8 mouse cellular contexts compared by ENCODE assay signal in the genomic region with DNA sequence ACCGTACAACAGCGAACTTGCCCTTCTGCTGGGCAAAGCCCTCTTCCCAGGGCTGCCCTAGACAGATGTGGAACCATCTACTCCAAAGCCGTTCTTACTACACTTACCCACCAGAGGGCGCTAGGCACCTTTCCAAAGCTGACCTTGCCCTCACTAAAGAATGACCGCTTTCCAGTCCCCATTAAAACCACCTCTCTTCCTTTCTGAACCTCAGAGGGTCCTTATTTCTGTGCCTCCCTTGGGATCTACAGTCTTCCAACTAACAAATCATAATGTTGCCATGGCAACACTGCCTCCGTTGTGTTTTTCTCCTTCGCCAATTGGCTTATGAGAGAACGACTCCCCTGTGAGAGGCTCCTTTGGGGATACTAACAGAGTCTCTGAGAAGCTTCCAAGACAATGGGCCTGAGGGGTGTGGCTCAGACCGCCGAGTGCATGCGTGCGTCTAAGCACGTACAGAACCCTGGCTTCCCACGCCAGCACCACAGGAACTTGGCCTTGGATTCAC. TPM values are rescaled to one million over a fixed set of nuclear protein-coding genes. Genes with fewer than 3 reads are reported as not detected.
DNase-seq lines count a peak whose midpoint lies in the region; ATAC-seq lines count a peak whose summit lies in the region.

No protein-coding gene starts in this region.

- H3K4me2 ChIP-seq in intestine, embryonic 14.5 days (ENCODE audit: low read length) = peak overlapping the region; percentile 7; the same call in 1 of the 2 replicates
- H3K4me2 ChIP-seq in midbrain, embryonic 12.5 days (replicated peaks) = peak overlapping the region; percentile 18; the same call in 1 of the 2 replicates

- no peaks in the 10 kb centered on the region for H3K9me3 ChIP-seq in intestine, embryonic 14.5 days (ENCODE audit: control insufficient read depth, low read length)
- no peaks in the 10 kb centered on the region for H3K9me3 ChIP-seq in midbrain, embryonic 12.5 days

- no peak overlapping the region for H3K9ac ChIP-seq in intestine, embryonic 14.5 days (ENCODE audit: low read length)
- no peak overlapping the region for H3K9ac ChIP-seq in midbrain, embryonic 12.5 days (replicated peaks)

- H3K27me3 ChIP-seq in intestine, embryonic 14.5 days (replicated peaks; ENCODE audit: control insufficient read depth, insufficient read depth, low read length) = no peaks in the 10 kb centered on the region
- H3K27me3 ChIP-seq in midbrain, embryonic 12.5 days = no peaks in the 10 kb centered on the region

- intact Hi-C loops in left cerebral cortex, postnatal 25 days (cut with DNase I) = loop anchor here (2.0 kb wide), 1 partner anchor 164 kb away; a partner anchor contains a TSS

- no peak overlapping the region for H3K27ac ChIP-seq in intestine, embryonic 14.5 days (ENCODE audit: low read depth)
- H3K27ac ChIP-seq in midbrain, embryonic 12.5 days (replicated peaks) = peak overlapping the region; percentile 58

- peak; percentile 56 to 70 for DNase-seq in left cerebral cortex, adult 18-20 months (ENCODE audit: low spot score in 2 of 2)
- no peak for DNase-seq in left cerebral cortex, adult 11 months (ENCODE audit: low spot score)
- DNase-seq in embryo, embryonic 10 days (ENCODE audit: low spot score) = peak; percentile 90
- peak; percentile 55 for DNase-seq in gastrocnemius, postnatal 25 days
- peak; percentile 85 for DNase-seq in intestine, embryonic 14.5 days (ENCODE audit: low spot score)
- DNase-seq in left cerebral cortex, postnatal 25 days (ENCODE audit: low spot score in 2 of 2) = peak; percentile 51 to 75
- peak; percentile 62 for DNase-seq in spleen, adult 12 weeks (ENCODE audit: low spot score)

- no peak overlapping the region for H3K4me3 ChIP-seq in intestine, embryonic 14.5 days (ENCODE audit: low read depth, low read length)
- H3K4me3 ChIP-seq in midbrain, embryonic 12.5 days = no peak overlapping the region

- WGBS in intestine, embryonic 14.5 days = 8% methylated on average over 14 of the region's 14 CpGs
- WGBS in midbrain, embryonic 12.5 days = 5% methylated on average over 14 of the region's 14 CpGs

- 0 out of 2 replicates have a peak, but pooled peaks cover 4% of the 10 kb centered on the region for H3K4me1 ChIP-seq in intestine, embryonic 14.5 days (replicated peaks; ENCODE audit: control insufficient read depth, insufficient read depth, low read length)
- peaks cover 8% of the 10 kb centered on the region for H3K4me1 ChIP-seq in midbrain, embryonic 12.5 days

- ATAC-seq in intestine, embryonic 14.5 days (replicated peaks; ENCODE audit: low FRiP score, low TSS enrichment, low read depth) = peak; percentile 78
- peak; percentile 81 for ATAC-seq in midbrain, embryonic 12.5 days (ENCODE audit: low FRiP score, low read depth)

- no peaks in the 10 kb centered on the region for H3K36me3 ChIP-seq in intestine, embryonic 14.5 days (ENCODE audit: control insufficient read depth, insufficient read depth, low read length)
- H3K36me3 ChIP-seq in midbrain, embryonic 12.5 days = no peaks in the 10 kb centered on the region

RNA-seq across cellular contexts. Expression of a gene that starts 6.7 kb away (rescaled TPM):
- total RNA-seq in left cerebral cortex, adult 18-20 months (2021) = 1 to 10 TPM; 4.2 to 4.7 TPM
- 1 to 10 TPM; 7.4 TPM for total RNA-seq in gastrocnemius, postnatal 25 days (2021)
- polyA plus RNA-seq in intestine, embryonic 14.5 days (2014; fragmentation: Nextera tagmentation; extraction: Ambion mirVana) = 8.5 and 9.7 TPM in 2 replicates
- total RNA-seq in left cerebral cortex, postnatal 25 days (2021) = 1 to 10 TPM; 3.0 to 3.9 TPM
- polyA plus RNA-seq in midbrain, embryonic 12.5 days (2016; fragmentation: Nextera tagmentation; extraction: Ambion mirVana) = 5.3 and 5.5 TPM in 2 replicates

RNA-seq across cellular contexts. Expression of a gene that starts 26.4 kb away (rescaled TPM):
- not detected for total RNA-seq in left cerebral cortex, adult 18-20 months (2021)
- not detected for total RNA-seq in gastrocnemius, postnatal 25 days (2021)
- polyA plus RNA-seq in intestine, embryonic 14.5 days (2014; fragmentation: Nextera tagmentation; extraction: Ambion mirVana) = 0.81 and 1.3 TPM in 2 replicates
- not detected for total RNA-seq in left cerebral cortex, postnatal 25 days (2021)
- polyA plus RNA-seq in midbrain, embryonic 12.5 days (2016; fragmentation: Nextera tagmentation; extraction: Ambion mirVana) = not detected in 2 replicates

RNA-seq across cellular contexts. Expression of a gene that starts 50.7 kb away (rescaled TPM):
- under 1 TPM; 0.70 to 0.89 TPM for total RNA-seq in left cerebral cortex, adult 18-20 months (2021)
- total RNA-seq in gastrocnemius, postnatal 25 days (2021) = 1 to 10 TPM; 1.3 to 4.9 TPM
- 0.34 and 0.36 TPM in 2 replicates for polyA plus RNA-seq in intestine, embryonic 14.5 days (2014; fragmentation: Nextera tagmentation; extraction: Ambion mirVana)
- under 1 TPM; 0.55 to 0.99 TPM for total RNA-seq in left cerebral cortex, postnatal 25 days (2021)
- 0.23 TPM in 1 of 2 replicates, not detected in the other for polyA plus RNA-seq in midbrain, embryonic 12.5 days (2016; fragmentation: Nextera tagmentation; extraction: Ambion mirVana)
